Mouse (Mus musculus): ENCODE results near the gene Tra2b.
"Not testable (repeated sequence)": the region's sequence is repeated elsewhere in the genome, so short reads cannot be mapped to it uniquely, and the experiment has no call there.

Gene Tra2b

DNA sequence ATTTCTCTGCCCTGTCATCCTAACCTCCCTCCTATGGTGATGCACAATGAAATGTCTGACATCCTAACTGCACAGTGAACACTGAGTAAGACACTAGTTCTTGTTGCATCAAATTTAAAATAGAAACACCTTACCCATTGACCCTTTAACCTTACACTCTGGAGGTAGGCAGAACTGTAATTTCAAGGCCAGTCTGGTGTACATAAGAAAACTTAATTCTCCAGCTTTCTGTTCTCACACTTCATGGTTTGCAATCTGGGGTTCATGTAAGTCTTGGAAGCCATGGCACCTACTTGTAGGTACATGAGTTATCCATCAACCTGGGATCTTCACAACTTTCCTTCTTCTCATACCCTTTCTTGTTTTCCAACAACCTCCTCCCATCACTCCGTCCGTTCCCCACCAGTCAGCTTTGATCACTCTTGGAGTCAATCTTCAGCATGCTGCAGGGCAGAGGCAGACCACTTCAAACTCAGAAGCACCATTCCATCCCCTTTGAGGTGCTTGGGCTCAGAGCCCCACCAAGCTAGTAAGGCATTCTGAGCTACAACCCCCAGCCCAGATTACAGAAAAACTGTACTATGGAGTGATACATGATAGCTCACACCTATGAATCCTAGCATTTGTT, 23.5 kb downstream of the Tra2b start:
- DNase-seq (ENCODE audit: low read depth, low spot score), result no peak

GRCm38 (mm10) chr16:22241376-22242238, 24.2 kb downstream of the Tra2b start:
- DNase-seq (ENCODE audit: low read depth, low spot score), result no peak

DNA sequence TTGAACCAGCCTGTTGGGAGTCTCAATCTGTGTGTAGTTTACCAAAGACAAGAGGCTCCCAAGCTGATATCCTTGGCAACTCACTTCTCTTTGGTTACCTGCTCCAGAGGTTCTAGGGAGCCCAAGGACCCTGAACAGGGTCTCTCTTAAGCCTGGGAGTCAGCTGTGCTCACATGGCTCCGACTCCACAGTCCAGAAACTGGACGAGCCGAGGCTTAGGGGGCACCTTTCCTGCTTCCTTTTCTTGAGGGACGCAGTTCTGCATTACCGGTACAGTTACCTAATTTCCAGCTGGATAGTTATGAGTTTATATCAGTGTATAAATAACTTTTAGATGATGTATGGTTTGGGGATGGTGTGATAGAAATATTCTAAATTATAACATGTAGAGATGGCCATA, 24.9 kb downstream of the Tra2b start:
- no peak for DNase-seq (ENCODE audit: low read depth, low spot score)

- DNase-seq (ENCODE audit: low read depth, low spot score), result no peak
Measured at GRCm38 (mm10) chr16:22239978-22240377, 25.8 kb downstream of the Tra2b start.

DNA sequence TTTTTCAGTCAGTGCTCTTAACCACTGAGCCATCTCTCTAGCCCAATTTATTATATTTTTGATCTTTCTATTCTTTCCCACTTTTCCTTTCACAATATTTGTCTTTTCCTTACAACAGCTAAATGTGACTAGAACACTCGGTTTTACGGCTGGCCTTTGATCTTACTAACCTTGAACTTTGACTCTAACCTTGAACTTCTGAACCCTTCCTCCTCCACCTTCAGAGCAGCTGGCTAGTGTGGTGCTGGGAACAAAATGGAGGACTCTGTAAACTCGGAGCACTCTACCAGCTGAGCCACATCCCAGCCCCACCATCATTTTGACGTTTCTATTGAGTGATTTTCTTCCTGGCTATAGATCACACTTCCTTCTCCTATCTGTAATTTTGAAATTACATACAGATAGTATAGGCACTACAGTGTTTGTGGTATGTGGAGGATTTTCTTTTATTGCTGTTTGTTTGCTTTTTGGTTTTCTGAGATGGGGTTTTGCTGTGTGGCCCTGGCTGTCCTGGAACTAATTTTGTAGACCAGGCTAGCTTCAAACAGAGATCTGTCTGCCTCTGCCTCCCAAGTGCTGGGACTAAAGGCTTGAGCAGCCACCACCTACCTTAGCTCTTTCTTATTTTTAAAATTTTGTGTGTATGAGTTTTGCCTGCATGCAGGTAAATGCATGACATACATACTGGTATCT, 26.7 kb downstream of the Tra2b start:
- DNase-seq (ENCODE audit: low read depth, low spot score), result no peak

- DNase-seq (ENCODE audit: low read depth, low spot score), result not testable (repeated sequence)
Measured at GRCm38 (mm10) chr16:22238402-22238801, 27.4 kb downstream of the Tra2b start.

DNA sequence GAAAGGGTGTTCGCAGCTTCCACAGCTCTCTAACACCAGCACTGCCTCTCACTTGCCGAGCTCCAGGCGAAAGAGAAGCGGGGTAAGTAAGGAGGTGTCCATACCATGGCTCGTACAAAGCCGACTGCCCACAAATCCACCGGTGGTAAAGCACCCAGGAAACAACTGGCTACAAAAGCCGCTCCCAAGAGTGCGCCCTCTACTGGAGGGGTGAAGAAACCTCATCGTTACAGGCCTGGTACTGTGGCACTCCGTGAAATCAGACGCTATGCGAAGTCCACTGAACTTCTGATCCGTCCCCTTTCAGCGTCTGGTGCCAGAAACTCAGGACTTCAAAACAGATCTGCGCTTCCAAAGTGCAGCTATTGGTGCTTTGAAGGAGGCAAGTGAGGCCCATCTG, 29.0 kb downstream of the Tra2b start:
- no peak for DNase-seq (ENCODE audit: low read depth, low spot score)

DNA sequence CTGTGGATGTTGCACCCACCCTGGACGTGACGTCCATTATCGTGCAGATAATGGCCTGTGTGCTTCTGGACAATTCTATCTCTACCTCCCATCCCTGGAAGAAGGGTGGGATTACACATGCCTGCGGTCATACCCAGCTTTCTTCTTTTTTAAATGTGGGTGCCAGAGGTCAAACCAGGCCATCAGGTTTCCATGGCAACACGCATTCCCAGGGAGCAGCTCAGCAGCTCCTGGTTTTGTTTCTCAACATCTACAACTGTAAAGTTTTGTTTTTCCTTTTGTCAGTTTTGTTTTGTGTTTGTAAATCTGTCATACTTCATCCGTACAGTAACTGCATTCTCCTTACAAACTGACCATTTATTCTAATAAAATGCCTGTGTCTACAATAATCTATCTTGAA, 31.3 kb downstream of the Tra2b start:
- no peak for DNase-seq (ENCODE audit: low read depth, low spot score)

GRCm38 (mm10) chr16:22230276-22230675, 35.5 kb downstream of the Tra2b start:
- not testable (repeated sequence) for DNase-seq (ENCODE audit: low read depth, low spot score)

- no peak for DNase-seq (ENCODE audit: low read depth, low spot score)
Measured at GRCm38 (mm10) chr16:22203501-22203900, 62.3 kb downstream of the Tra2b start.

DNA sequence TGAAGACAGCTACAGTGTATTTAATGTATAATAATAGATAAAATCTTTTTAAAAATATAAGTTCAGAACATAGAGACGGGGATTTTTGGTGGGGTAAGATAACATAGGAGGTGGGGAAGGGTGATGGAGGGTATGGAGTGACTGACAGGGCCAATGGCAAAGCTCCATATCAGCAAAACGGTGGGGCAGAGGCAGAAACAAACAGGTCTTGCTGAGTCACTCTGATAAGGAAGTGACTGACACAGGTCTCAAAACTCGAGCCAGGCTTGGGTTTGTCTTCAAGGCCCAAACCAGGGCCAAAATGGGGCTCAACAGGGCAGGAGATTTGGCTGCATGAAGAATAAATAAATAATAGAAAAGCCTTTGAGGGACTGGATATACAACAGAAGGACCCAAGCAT, 63.9 kb downstream of the Tra2b start:
- DNase-seq (ENCODE audit: low read depth, low spot score), result no peak

- no peak for DNase-seq (ENCODE audit: low read depth, low spot score)
Measured at GRCm38 (mm10) chr16:22200476-22200875, 65.3 kb downstream of the Tra2b start.
